ENCODE assay signal across 20 mouse cellular contexts in the genomic region with DNA sequence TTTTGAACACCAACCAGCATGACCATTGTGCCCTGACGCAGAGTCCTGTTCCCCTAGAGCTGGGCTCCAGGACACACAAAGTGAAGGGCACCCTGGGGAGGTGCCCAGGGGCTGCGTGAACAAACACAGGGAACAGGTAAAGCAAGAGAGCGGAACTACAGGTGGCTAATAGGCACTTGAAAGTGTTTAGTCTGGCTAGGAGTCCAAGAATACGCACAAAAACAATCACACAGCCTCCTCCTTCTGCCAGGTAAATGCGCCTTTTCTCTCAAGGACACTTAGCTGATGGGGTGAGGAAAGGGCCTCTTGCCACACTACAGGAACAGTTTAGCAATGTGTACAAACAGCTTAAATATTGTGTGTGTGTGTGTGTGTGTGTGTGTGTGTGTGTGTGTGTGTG. TPM values are rescaled to one million over a fixed set of nuclear protein-coding genes. Genes with fewer than 3 reads are reported as not detected.
A peak's percentile ranks its signal among the peaks of the same experiment; 100 is the strongest.
DNase-seq lines count a peak whose midpoint lies in the region; ATAC-seq and TF ChIP-seq lines count a peak whose summit lies in the region.
"Had no signal": no experiment of that assay in that cellular context is flagged by ENCODE, and none has a peak within 500 bp of the region (broad histone marks: within the 10 kb centered on the region; RNA-seq: fewer than 3 reads in every experiment).

No protein-coding gene starts in this region.

- 68% methylated on average over 5 of the region's 5 CpGs for WGBS in lung, embryonic 16.5 days
- 86% methylated on average over 5 of the region's 5 CpGs for WGBS in intestine, postnatal 0 days

- H3K36me3 ChIP-seq in lung, embryonic 16.5 days (ENCODE audit: control insufficient read depth, insufficient read depth, low read length), result no peaks in the 10 kb centered on the region
- no peaks in the 10 kb centered on the region for H3K36me3 ChIP-seq in intestine, postnatal 0 days (ENCODE audit: control insufficient read depth, insufficient read depth)
- H3K36me3 ChIP-seq: embryonic facial prominence, embryonic 13.5 days; heart, embryonic 15.5 days; hindbrain, embryonic 13.5 days had no signal

- H3K9me3 ChIP-seq in lung, embryonic 16.5 days (ENCODE audit: control insufficient read depth, low read length), result no peaks in the 10 kb centered on the region
- no peaks in the 10 kb centered on the region for H3K9me3 ChIP-seq in intestine, postnatal 0 days (ENCODE audit: control insufficient read depth)
- H3K9me3 ChIP-seq: embryonic facial prominence, embryonic 13.5 days; heart, embryonic 15.5 days; hindbrain, embryonic 13.5 days had no signal

- no peaks in the 10 kb centered on the region for H3K27me3 ChIP-seq in lung, embryonic 16.5 days (ENCODE audit: control insufficient read depth, insufficient read depth, low read depth, low read length)
- no peaks in the 10 kb centered on the region for H3K27me3 ChIP-seq in intestine, postnatal 0 days (replicated peaks; ENCODE audit: control insufficient read depth, insufficient read depth, low read length)
- H3K27me3 ChIP-seq: embryonic facial prominence, embryonic 13.5 days; heart, embryonic 15.5 days; hindbrain, embryonic 13.5 days had no signal

- H3K27ac ChIP-seq in lung, embryonic 16.5 days (ENCODE audit: low read length), result peak overlapping the region; percentile 79
- H3K27ac ChIP-seq in intestine, postnatal 0 days (ENCODE audit: low read depth, low read length), result no peak overlapping the region
- H3K27ac ChIP-seq: embryonic facial prominence, embryonic 13.5 days; heart, embryonic 15.5 days; hindbrain, embryonic 13.5 days; hindbrain, postnatal 0 days had no signal

- peak; percentile 84 to 91 for DNase-seq in lung, adult 18-20 months
- DNase-seq in lung, postnatal 25 days (ENCODE audit: low spot score), result peak; percentile 89
- DNase-seq in cerebellum, adult 11-12 months, result no peak
- DNase-seq in layer of hippocampus, postnatal 25 days (ENCODE audit: extremely low spot score in 1 of 2, low spot score in 1 of 2), result no peak
- DNase-seq: adrenal gland, postnatal 10 days; cerebellum, adult 11 months; cerebellum, adult 9-11 months; cerebellum, postnatal 36 days; gastrocnemius, postnatal 10 days; heart, adult 18-20 months; heart, postnatal 14 days had no signal

- peaks cover 8% of the 10 kb centered on the region; the same call in 1 of the 2 replicates for H3K4me1 ChIP-seq in lung, embryonic 16.5 days (replicated peaks; ENCODE audit: control insufficient read depth, insufficient read depth, low read length)
- no peaks in the 10 kb centered on the region for H3K4me1 ChIP-seq in intestine, postnatal 0 days (replicated peaks; ENCODE audit: control insufficient read depth, insufficient read depth, low read length)

- H3K4me2 ChIP-seq in lung, embryonic 16.5 days (ENCODE audit: low read depth, low read length), result no peak overlapping the region
- no peak overlapping the region for H3K4me2 ChIP-seq in intestine, postnatal 0 days (replicated peaks; ENCODE audit: low read depth)
- H3K4me2 ChIP-seq: embryonic facial prominence, embryonic 13.5 days; heart, embryonic 11.5 days; heart, embryonic 15.5 days; hindbrain, embryonic 13.5 days had no signal

- ATAC-seq in lung, embryonic 16.5 days (ENCODE audit: low read depth), result peak; percentile 89
- ATAC-seq in intestine, postnatal 0 days, result no peak
- ATAC-seq: forebrain, embryonic 14.5 days; hindbrain, postnatal 0 days had no signal

- TF ChIP-seq CTCF in intestine, postnatal 0 days (IDR thresholded peaks at IDR 0.05; ENCODE audit: low read depth), result no peak

- H3K9ac ChIP-seq in lung, embryonic 16.5 days (ENCODE audit: low read length), result no peak overlapping the region
- no peak overlapping the region for H3K9ac ChIP-seq in intestine, postnatal 0 days (ENCODE audit: low read depth, low read length)
- H3K9ac ChIP-seq: embryonic facial prominence, embryonic 13.5 days; heart, embryonic 15.5 days; hindbrain, embryonic 13.5 days had no signal

- H3K4me3 ChIP-seq in lung, embryonic 16.5 days (ENCODE audit: low read length), result no peak overlapping the region
- H3K4me3 ChIP-seq in intestine, postnatal 0 days (ENCODE audit: low read depth, low read length), result no peak overlapping the region
- H3K4me3 ChIP-seq: embryonic facial prominence, embryonic 13.5 days; heart, embryonic 15.5 days; hindbrain, embryonic 13.5 days had no signal

RNA-seq across cellular contexts. Expression of gene Atp6v1c2, which starts 13.1 kb away (rescaled TPM):
- polyA plus RNA-seq in lung, embryonic 16.5 days (2015; fragmentation: Nextera tagmentation; extraction: Ambion mirVana), result 6.1 and 8.0 TPM in 2 replicates
- total RNA-seq in layer of hippocampus, postnatal 25 days (2021), result 1 to 10 TPM; 2.3 to 3.1 TPM
- not detected in 2 replicates for polyA plus RNA-seq in intestine, postnatal 0 days (2015; fragmentation: Nextera tagmentation; extraction: Ambion mirVana)
- total RNA-seq: gastrocnemius, postnatal 10 days; hematopoietic stem cell, adult 5-6 weeks had no signal

RNA-seq across cellular contexts. Expression of gene Nol10, which starts 32.2 kb away (rescaled TPM):
- polyA plus RNA-seq in lung, embryonic 16.5 days (2015; fragmentation: Nextera tagmentation; extraction: Ambion mirVana), result 20.8 TPM in 2 replicates
- 10 to 100 TPM; 19.3 to 20.6 TPM for total RNA-seq in layer of hippocampus, postnatal 25 days (2021)
- 5.2 and 5.3 TPM in 2 replicates for polyA plus RNA-seq in intestine, postnatal 0 days (2015; fragmentation: Nextera tagmentation; extraction: Ambion mirVana)

RNA-seq across cellular contexts. Expression of gene Pdia6, which starts 49.8 kb away (rescaled TPM):
- polyA plus RNA-seq in lung, embryonic 16.5 days (2015; fragmentation: Nextera tagmentation; extraction: Ambion mirVana), result 679 and 720 TPM in 2 replicates
- 100 to 1,000 TPM; 118 to 148 TPM for total RNA-seq in layer of hippocampus, postnatal 25 days (2021)
- polyA plus RNA-seq in intestine, postnatal 0 days (2015; fragmentation: Nextera tagmentation; extraction: Ambion mirVana), result 171 and 184 TPM in 2 replicates

Comparison
In these comparisons a context has a peak if more than half of its experiments do, and no peak if none do; other contexts are left out.
1. DNase-seq: peak in lung, adult 18-20 months (2 of 2) and lung, postnatal 25 days (single experiment); none in cerebellum, adult 11-12 months (single experiment) and layer of hippocampus, postnatal 25 days (0 of 2).